Mouse (Mus musculus) midbrain, embryonic 12.5 days (tissue): ENCODE measurements around the gene Yy1. TPM values are rescaled to one million over a fixed set of nuclear protein-coding genes. Genes with fewer than 3 reads are reported as not detected.

Experiments used
- microRNA counts: library from miRNA; unstranded; fragments of <30 nt; microRNA quantifications from one replicate; lab custom pipeline; 2017
- microRNA-seq: library from miRNA; unstranded; fragments of <30 nt; microRNA quantifications from one replicate; pipeline ENCODE4, GENCODE M21; 2017
- polyA plus RNA-seq: library from polyadenylated mRNA; unstranded; fragments of >200 nt; fragmentation: Nextera tagmentation; extraction: Ambion mirVana; gene quantifications from 2 replicates; pipeline ENCODE4 v1.2.1, GENCODE M21; 2016

Gene Yy1
- polyA plus RNA-seq, 1 experiment from 2014 or later, result 19.5 TPM

MicroRNAs encoded within 50 kb of the gene (microRNA counts, 519-probe panel; counts per million panel counts)
- microRNA mmu-miR-345-3p (lab: Ali Mortazavi, UCI), result not detected
- 3,209 counts per million, percentile 12 among the panel's probes with 10 or more counts for microRNA mmu-miR-345-5p (lab: Ali Mortazavi, UCI)

Small RNA genes lying within 50 kb of the gene (microRNA-seq; reads per million reads assigned to microRNA genes)
- 169 reads per million, percentile 59 among the genes with 10 or more reads in this experiment for gene Mir345

Other genes with a start within 250 kb of the Yy1 start
- 123 and 138 TPM in 2 replicates for gene Evl, start 238.3 kb upstream of the Yy1 start, polyA plus RNA-seq
- gene Degs2, start 90.7 kb upstream of the Yy1 start, polyA plus RNA-seq, result 2.5 and 2.7 TPM in 2 replicates
- 12.5 and 13.6 TPM in 2 replicates for gene Slc25a29, start 42.9 kb downstream of the Yy1 start, polyA plus RNA-seq
- gene Slc25a47, start 43.1 kb downstream of the Yy1 start, polyA plus RNA-seq, result 10.3 and 13.8 TPM in 2 replicates
- 8.6 and 9.0 TPM in 2 replicates for gene Wdr25, start 100.7 kb downstream of the Yy1 start, polyA plus RNA-seq
- gene Wars, start 101.2 kb downstream of the Yy1 start, polyA plus RNA-seq, result 124 TPM in 2 replicates